Mouse (Mus musculus): ENCODE results near the gene Krcc1. TPM values are rescaled to one million over a fixed set of nuclear protein-coding genes. Genes with fewer than 3 reads are reported as not detected.

Krcc1 gene
- 100 to 1,000 TPM in 1 of 2 experiments, 10 to 100 TPM in 1; 87.1 to 106 TPM for polyA plus RNA-seq (2017; shearing (Covaris generic))

DNA sequence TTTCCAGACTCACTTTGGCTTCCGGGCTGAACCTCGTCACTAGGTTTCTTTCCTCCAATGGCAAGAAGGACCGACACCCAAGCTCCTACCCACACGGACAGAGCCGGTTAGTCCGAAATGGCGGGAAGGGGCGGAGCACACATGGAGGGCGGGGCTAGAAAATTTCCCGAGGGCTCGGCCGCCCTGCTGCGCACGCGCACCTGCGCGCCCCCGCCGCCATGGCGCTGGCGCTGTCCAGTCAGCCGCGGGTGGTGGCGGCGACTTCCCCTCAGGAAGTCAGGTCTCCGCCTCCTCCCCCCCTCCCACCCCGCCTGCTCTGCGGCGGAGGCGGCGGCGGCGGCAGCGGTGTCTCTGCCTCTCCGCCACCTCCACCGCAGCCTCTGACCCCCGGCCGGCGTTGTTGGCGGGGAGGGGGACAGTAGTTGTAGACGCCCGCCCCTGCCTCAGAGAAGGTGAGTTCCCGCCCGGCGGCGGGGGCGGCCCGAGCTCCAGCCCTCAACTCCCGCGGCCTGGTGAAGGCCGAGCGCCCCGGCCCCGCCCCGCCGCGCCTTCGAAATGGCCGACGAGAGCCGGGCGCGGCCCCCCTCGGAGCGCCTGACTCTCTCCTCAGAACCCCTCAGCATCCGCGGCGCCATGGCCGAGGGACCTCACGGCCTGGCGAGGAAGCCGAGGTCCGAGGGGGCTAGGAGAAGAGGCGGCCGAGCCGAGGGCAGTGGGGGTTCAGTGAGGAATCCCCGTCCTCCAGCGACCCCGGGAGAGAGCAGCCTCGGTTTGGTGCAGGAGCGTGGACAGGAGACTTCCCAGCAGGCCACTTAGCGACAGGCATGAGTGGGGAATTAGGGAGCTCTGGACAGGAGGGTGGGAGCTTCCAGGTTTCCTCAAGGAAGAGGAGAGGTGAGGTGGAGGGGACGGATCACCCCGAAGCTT is at the start of gene Krcc1:
TSS of gene Krcc1 (plus strand) at position 289 of the 927 bp plus-strand sequence.

GRCm38 (mm10) chr6:71321826-71322283 is 50.4 kb downstream of the Krcc1 start, which contains the start of gene Smyd1:
Gene Smyd1 (minus strand): TSS chr6:71322233.

DNA sequence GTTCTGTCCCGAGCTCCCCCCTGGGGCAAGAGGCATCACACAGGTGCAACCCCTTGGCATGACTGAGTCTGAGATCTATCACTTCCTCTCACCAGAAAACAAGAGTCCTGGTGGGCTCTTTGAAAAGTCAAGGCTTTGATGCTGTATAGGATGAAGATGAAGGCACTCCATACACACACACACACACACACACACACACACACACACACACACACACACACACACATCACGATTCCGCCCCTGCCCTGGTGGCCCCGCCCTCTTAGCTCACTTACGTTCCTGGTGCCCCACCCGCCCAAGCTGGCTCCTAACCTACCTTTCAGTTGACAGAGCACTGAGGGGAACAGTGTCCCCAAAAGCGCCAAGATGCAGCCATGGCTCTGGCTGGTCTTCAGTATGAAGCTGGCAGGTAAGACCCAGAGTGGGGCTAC is 51.0 kb downstream of the Krcc1 start, which contains the start of gene Cd8b1:
TSS of gene Cd8b1 (plus strand) at position 298 of the 431 bp plus-strand sequence.

Other genes with a start within 250 kb of the Krcc1 start
- gene Thnsl2, start 127.2 kb upstream of the Krcc1 start, polyA plus RNA-seq (2017; shearing (Covaris generic)): 1 to 10 TPM; 1.9 to 3.2 TPM
- gene Fabp1, start 71.8 kb upstream of the Krcc1 start, polyA plus RNA-seq (2017; shearing (Covaris generic)): 1 to 10 TPM in 1 of 2 experiments, not detected in 1; 1.1 TPM
- gene Smyd1, start 50.6 kb downstream of the Krcc1 start, polyA plus RNA-seq (2017; shearing (Covaris generic)): 1 to 10 TPM in 1 of 2 experiments, not detected in 1; 1.7 TPM
- gene Cd8b1, start 51.1 kb downstream of the Krcc1 start, polyA plus RNA-seq (2017; shearing (Covaris generic)): 10 to 100 TPM; 16.1 to 19.5 TPM
- gene Cd8a, start 101.8 kb downstream of the Krcc1 start, polyA plus RNA-seq (2017; shearing (Covaris generic)): under 1 TPM; 0.45 to 0.81 TPM
- gene Rmnd5a, start 169.0 kb downstream of the Krcc1 start, polyA plus RNA-seq (2017; shearing (Covaris generic)): 10 to 100 TPM; 32.1 to 38.0 TPM
- gene Rnf103, start 222.2 kb downstream of the Krcc1 start, polyA plus RNA-seq (2017; shearing (Covaris generic)): 10 to 100 TPM; 21.8 to 27.9 TPM

Data from inflammation-experienced regulatory T-cells (primary cell).